Mouse (Mus musculus) liver, adult 2 months (tissue): ENCODE results near the gene Ifi35. TPM values are rescaled to one million over a fixed set of nuclear protein-coding genes. Genes with fewer than 3 reads are reported as not detected.

Source experiments
- DNase-seq: peaks from one replicate; pipeline ENCODE4 v3.0.0-alpha.2; 2011; ENCODE audit warnings: low read depth, low spot score; ENCODE audit errors: extremely low read depth
- H3K27ac ChIP-seq: fragments of 200-500 bp; replicated peaks from 2 replicates; pipeline ENCODE4 v1.5.1; 2012; ENCODE audit warnings: low read depth, mild to moderate bottlenecking, control low read depth, inconsistent platforms, low read length; ENCODE audit not compliant: insufficient read depth
- H3K27me3 ChIP-seq: fragments of 200-500 bp; 2 replicates; pipeline ENCODE4 v1.6.1; 2012; ENCODE audit warnings: mild to moderate bottlenecking, moderate library complexity, low read length, inconsistent platforms; ENCODE audit not compliant: control insufficient read depth, insufficient read depth
- H3K36me3 ChIP-seq: fragments of 200-500 bp; 2 replicates; pipeline ENCODE4 v1.6.1; 2012; ENCODE audit warnings: low read length, inconsistent platforms; ENCODE audit not compliant: control insufficient read depth, insufficient read depth
- H3K4me1 ChIP-seq: fragments of 200-500 bp; 2 replicates; pipeline ENCODE4 v1.6.1; 2011; ENCODE audit warnings: low read length; ENCODE audit not compliant: control insufficient read depth, insufficient read depth
- H3K4me3 ChIP-seq: fragments of 200-500 bp; 2 replicates; pipeline ENCODE4 v1.5.1; 2011; ENCODE audit warnings: low read depth, mild to moderate bottlenecking, control low read depth, low read length, moderate library complexity; ENCODE audit not compliant: insufficient read depth
- H3K79me2 ChIP-seq: fragments of 200-500 bp; 2 replicates; pipeline ENCODE4 v1.6.1; 2012; ENCODE audit warnings: inconsistent platforms, mild to moderate bottlenecking, low read length, moderate library complexity; ENCODE audit not compliant: control insufficient read depth, insufficient read depth
- H3K9ac ChIP-seq: fragments of 200-500 bp; 2 replicates; pipeline ENCODE4 v1.6.1; 2012; ENCODE audit warnings: low read depth, mild to moderate bottlenecking, control low read depth, inconsistent platforms, low read length
- CTCF ChIP-seq: fragments of 200-500 bp; IDR thresholded peaks from 2 replicates; pipeline ENCODE4 v1.5.1; 2011; ENCODE audit warnings: low read depth, low read length, control low read depth
- POLR2A ChIP-seq: fragments of 200-500 bp; IDR thresholded peaks from 2 replicates; pipeline ENCODE4 v1.6.1; 2011; ENCODE audit warnings: low read length, control low read depth; ENCODE audit not compliant: insufficient read depth; ENCODE audit errors: extremely low read depth
- WGBS: fragments of 180-500 bp; shearing (Covaris S2); methylation state at CpG from one replicate; pipeline ENCODE4 v1.1.7; 2018; 5-methylcytosine and 5-hydroxymethylcytosine counted together
- polyA plus RNA-seq: library from polyadenylated mRNA; depleted of rRNA; stranded (reverse); fragments of >200 nt; gene quantifications from 2 replicates; pipeline ENCODE4 v1.2.3, GENCODE M21; 2012
- total RNA-seq: library from RNA; depleted of rRNA; stranded (reverse); fragments of >200 nt; gene quantifications from 2 replicates; pipeline ENCODE4 v1.2.3, GENCODE M21; 2014

Ifi35 gene
- total and polyA plus RNA-seq, 2 experiments = 37.1 to 43.6 TPM

GRCm38 (mm10) chr11:101483804-101484203 is 35.6 kb downstream of the Ifi35 start:
- Histone ChIP-seq H3K9ac (no peak overlapping the region), H3K36me3 (no peaks in the 10 kb centered on the region), H3K4me1 (peaks cover 32% of the 10 kb centered on the region), H3K4me3 (no peak overlapping the region), H3K27ac (0 out of 2 replicates have a peak overlapping the region, but pooled peaks have one; percentile 5), H3K79me2 (no peaks in the 10 kb centered on the region), H3K27me3 (no peaks in the 10 kb centered on the region)
- WGBS = 23% methylated on average over 3 of the region's 3 CpGs
- peak; percentile 85 for DNase-seq
- TF ChIP-seq POLR2A (no peak), CTCF (no peak)

- no peak overlapping the region for H3K27ac ChIP-seq
Observed at GRCm38 (mm10) chr11:101484245-101484644, 36.0 kb downstream of the Ifi35 start.

GRCm38 (mm10) chr11:101484814-101485213 is 36.6 kb downstream of the Ifi35 start:
- H3K79me2 ChIP-seq = no peaks in the 10 kb centered on the region
- WGBS = 80% methylated on average over 7 of the region's 7 CpGs
- H3K27ac ChIP-seq = no peak overlapping the region
- H3K27me3 ChIP-seq = no peaks in the 10 kb centered on the region
- peaks cover 25% of the 10 kb centered on the region for H3K4me1 ChIP-seq
- no peak overlapping the region for H3K9ac ChIP-seq
- no peaks in the 10 kb centered on the region for H3K36me3 ChIP-seq
- TF ChIP-seq POLR2A = no peak
- no peak for TF ChIP-seq CTCF
- no peak overlapping the region for H3K4me3 ChIP-seq
- DNase-seq = no peak

More at GRCm38 (mm10) chr11:101484245-101484644, 36.0 kb downstream of the Ifi35 start:
- no peaks in the 10 kb centered on the region for H3K27me3 ChIP-seq
- TF ChIP-seq CTCF (no peak), POLR2A (no peak)
- peaks cover 28% of the 10 kb centered on the region for H3K4me1 ChIP-seq
- no peaks in the 10 kb centered on the region for H3K36me3 ChIP-seq
- DNase-seq = no peak
- H3K4me3 ChIP-seq = no peak overlapping the region
- H3K79me2 ChIP-seq = no peaks in the 10 kb centered on the region
- 82% methylated on average over 6 of the region's 6 CpGs for WGBS
- H3K9ac ChIP-seq = no peak overlapping the region

GRCm38 (mm10) chr11:101485509-101486028 is 37.4 kb downstream of the Ifi35 start:
- H3K9ac ChIP-seq = no peak overlapping the region
- H3K36me3 ChIP-seq = no peaks in the 10 kb centered on the region
- no peak for TF ChIP-seq POLR2A
- no peak for TF ChIP-seq CTCF
- H3K4me3 ChIP-seq = no peak overlapping the region
- no peaks in the 10 kb centered on the region for H3K79me2 ChIP-seq
- H3K4me1 ChIP-seq = peaks cover 20% of the 10 kb centered on the region
- WGBS = 71% methylated on average over 6 of the region's 6 CpGs
- no peak overlapping the region for H3K27ac ChIP-seq
- H3K27me3 ChIP-seq = no peaks in the 10 kb centered on the region
- DNase-seq = no peak

- DNase-seq = no peak
- Histone ChIP-seq H3K36me3 (no peaks in the 10 kb centered on the region), H3K79me2 (no peaks in the 10 kb centered on the region), H3K27ac (no peak overlapping the region), H3K9ac (no peak overlapping the region), H3K27me3 (no peaks in the 10 kb centered on the region), H3K4me3 (no peak overlapping the region), H3K4me1 (peaks cover 17% of the 10 kb centered on the region)
- 51% methylated on average over 6 of the region's 6 CpGs for WGBS
- TF ChIP-seq POLR2A (no peak), CTCF (no peak)
Observed at GRCm38 (mm10) chr11:101486126-101486525, 37.9 kb downstream of the Ifi35 start.

- WGBS = 96% methylated on average over 5 of the region's 5 CpGs
- TF ChIP-seq POLR2A (no peak), CTCF (no peak)
- H3K9ac ChIP-seq = no peak overlapping the region
- no peak for DNase-seq
- H3K79me2 ChIP-seq = no peaks in the 10 kb centered on the region
- H3K27ac ChIP-seq = no peak overlapping the region
- H3K27me3 ChIP-seq = no peaks in the 10 kb centered on the region
- H3K4me3 ChIP-seq = no peak overlapping the region
- H3K4me1 ChIP-seq = no peaks in the 10 kb centered on the region
- no peaks in the 10 kb centered on the region for H3K36me3 ChIP-seq
Observed at GRCm38 (mm10) chr11:101506269-101506780, 58.1 kb downstream of the Ifi35 start.
